ENCODE assay signal across 8 mouse cellular contexts in the genomic region with DNA sequence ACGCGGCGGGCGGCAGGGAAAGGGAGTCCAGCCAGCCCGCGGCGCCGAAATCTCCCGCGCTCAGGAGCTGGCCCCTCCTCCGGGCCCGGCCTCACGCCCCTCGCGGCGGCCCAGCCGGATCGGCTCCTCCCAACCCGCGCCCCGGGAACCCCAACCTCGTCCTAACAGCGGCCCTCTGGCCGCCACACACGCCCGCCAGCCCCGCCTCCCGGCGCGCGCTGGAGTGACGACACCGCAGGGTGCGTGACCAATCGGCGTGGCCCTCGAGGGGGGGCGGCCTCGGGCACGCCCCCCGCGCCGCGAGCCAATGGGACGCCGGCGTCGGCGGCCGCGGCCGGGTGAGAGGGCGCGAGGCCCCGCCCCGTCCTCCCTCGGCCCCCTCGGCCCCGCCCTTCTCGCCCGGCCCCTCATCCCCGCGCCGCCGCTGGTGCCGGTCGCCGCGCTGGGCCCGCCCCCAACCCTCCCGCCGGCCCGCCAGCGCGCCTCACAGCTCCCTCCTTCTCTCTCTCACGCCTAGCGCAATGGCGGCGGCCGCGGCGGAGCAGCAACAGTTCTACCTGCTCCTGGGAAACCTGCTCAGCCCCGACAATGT. TPM values are rescaled to one million over a fixed set of nuclear protein-coding genes. Genes with fewer than 3 reads are reported as not detected.
DNase-seq lines count a peak whose midpoint lies in the region; ATAC-seq and TF ChIP-seq lines count a peak whose summit lies in the region.

A gene (plus strand): TSS at position 492 of the 592 bp plus-strand sequence.

- H3K4me2 ChIP-seq in forebrain, postnatal 0 days (ENCODE audit: low read depth) = peak within 1 kb of the TSS; percentile 92
- peak within 1 kb of the TSS; percentile 89 for H3K4me2 ChIP-seq in lung, embryonic 15.5 days

- no peak for TF ChIP-seq CTCF in G1E (IDR thresholded peaks at IDR 0.05; ENCODE audit: low read depth, low read length)
- TF ChIP-seq CTCF in forebrain, postnatal 0 days (IDR thresholded peaks at IDR 0.05; ENCODE audit: low read depth) = no peak

- peak; percentile 98 for DNase-seq in G1E (ENCODE audit: low spot score)
- peak; percentile 93 to 98 for DNase-seq in cerebellum, adult 18-20 months
- DNase-seq in forebrain, postnatal 0 days = peak; percentile 98
- peak; percentile 98 for DNase-seq in heart, postnatal 4 days
- peak; percentile 91 to 92 for DNase-seq in layer of hippocampus, adult 8-10 months (ENCODE audit: low spot score in 2 of 2)
- peak; percentile 95 for DNase-seq in ovary, adult 18-20 months (ENCODE audit: low spot score)
- DNase-seq in thymus, postnatal 0 days (ENCODE audit: low spot score) = peak; percentile 96

- peak within 1 kb of the TSS; percentile 88 for H3K27ac ChIP-seq in forebrain, postnatal 0 days (ENCODE audit: low read depth, low read length)
- H3K27ac ChIP-seq in lung, embryonic 15.5 days = peak within 1 kb of the TSS; percentile 93

- peaks cover 3% of the 10 kb centered on the region; the same call in 1 of the 2 replicates for H3K27me3 ChIP-seq in G1E (ENCODE audit: insufficient read depth, low read length)
- no peaks in the 10 kb centered on the region for H3K27me3 ChIP-seq in forebrain, postnatal 0 days (ENCODE audit: insufficient read depth, low read length)
- H3K27me3 ChIP-seq in lung, embryonic 15.5 days = no peaks in the 10 kb centered on the region

- peaks cover 19% of the 10 kb centered on the region for H3K36me3 ChIP-seq in G1E (replicated peaks)
- H3K36me3 ChIP-seq in forebrain, postnatal 0 days (ENCODE audit: insufficient read depth) = no peaks in the 10 kb centered on the region
- H3K36me3 ChIP-seq in lung, embryonic 15.5 days = no peaks in the 10 kb centered on the region

- ATAC-seq in G1E (ENCODE audit: extremely low read depth, insufficient number of reproducible peaks, low FRiP score, poor library complexity, severe bottlenecking) = peak; percentile 84
- ATAC-seq in forebrain, postnatal 0 days = peak; percentile 92
- ATAC-seq in lung, embryonic 15.5 days (ENCODE audit: borderline replicate concordance, extremely low read depth, low FRiP score, low TSS enrichment) = peak; percentile 98

- peak within 1 kb of the TSS; percentile 86 for H3K9ac ChIP-seq in forebrain, postnatal 0 days
- H3K9ac ChIP-seq in lung, embryonic 15.5 days = peak within 1 kb of the TSS; percentile 82

- peak within 1 kb of the TSS; percentile 95 for H3K4me3 ChIP-seq in G1E (ENCODE audit: low read depth, low read length)
- peak within 1 kb of the TSS; percentile 75 for H3K4me3 ChIP-seq in forebrain, postnatal 0 days (ENCODE audit: low read depth, low read length)
- peak within 1 kb of the TSS; percentile 88 for H3K4me3 ChIP-seq in lung, embryonic 15.5 days

- no peaks in the 10 kb centered on the region for H3K9me3 ChIP-seq in G1E (replicated peaks)
- H3K9me3 ChIP-seq in forebrain, postnatal 0 days (ENCODE audit: low read length) = no peaks in the 10 kb centered on the region
- no peaks in the 10 kb centered on the region for H3K9me3 ChIP-seq in lung, embryonic 15.5 days

- H3K4me1 ChIP-seq in G1E (ENCODE audit: insufficient read depth, low read depth, low read length) = peaks cover 32% of the 10 kb centered on the region
- peaks cover 7% of the 10 kb centered on the region for H3K4me1 ChIP-seq in forebrain, postnatal 0 days (ENCODE audit: insufficient read depth)
- H3K4me1 ChIP-seq in lung, embryonic 15.5 days = peaks cover 16% of the 10 kb centered on the region

- under 1% methylated on average over 54 of the region's 83 CpGs for WGBS in forebrain, postnatal 0 days
- under 1% methylated on average over 67 of the region's 83 CpGs for WGBS in lung, embryonic 15.5 days

RNA-seq across cellular contexts. Expression of the gene that starts here (rescaled TPM):
- 291 and 312 TPM in 2 replicates for total RNA-seq in G1E (2014; fragmentation: Nextera tagmentation)
- 270 and 276 TPM in 2 replicates for total RNA-seq in G1E (2017)
- 33.7 and 66.9 TPM in 2 replicates for polyA plus RNA-seq in G1E (2012)
- total RNA-seq in forebrain, postnatal 0 days (2014; rRNA removed) = 102 and 106 TPM in 2 replicates
- 56.2 and 58.1 TPM in 2 replicates for polyA plus RNA-seq in forebrain, postnatal 0 days (2015; fragmentation: Nextera tagmentation; extraction: Ambion mirVana)
- total RNA-seq in heart, postnatal 4 days (2021) = 100 to 1,000 TPM; 129 to 131 TPM
- 100 to 1,000 TPM; 105 to 112 (median 107) TPM for total RNA-seq in layer of hippocampus, adult 8-10 months (2022)
- polyA plus RNA-seq in lung, embryonic 15.5 days (2015; fragmentation: Nextera tagmentation; extraction: Ambion mirVana) = 88.7 and 89.8 TPM in 2 replicates
- polyA plus RNA-seq in thymus, postnatal 0 days (2015; fragmentation: Nextera tagmentation; extraction: Ambion mirVana) = 51.1 and 52.8 TPM in 2 replicates

Comparison
In these comparisons a context has a peak if more than half of its experiments do, and no peak if none do; other contexts are left out.
1. Peak in every context shown above with its lines: DNase-seq, ATAC-seq, H3K4me3 ChIP-seq and H3K27ac ChIP-seq.